Mouse (Mus musculus): ENCODE measurements around the gene Gm10518. TPM values are rescaled to one million over a fixed set of nuclear protein-coding genes. Genes with fewer than 3 reads are reported as not detected.

Gene Gm10518
- polyA plus RNA-seq, 1 experiment from 2014 or later, result not detected

DNA sequence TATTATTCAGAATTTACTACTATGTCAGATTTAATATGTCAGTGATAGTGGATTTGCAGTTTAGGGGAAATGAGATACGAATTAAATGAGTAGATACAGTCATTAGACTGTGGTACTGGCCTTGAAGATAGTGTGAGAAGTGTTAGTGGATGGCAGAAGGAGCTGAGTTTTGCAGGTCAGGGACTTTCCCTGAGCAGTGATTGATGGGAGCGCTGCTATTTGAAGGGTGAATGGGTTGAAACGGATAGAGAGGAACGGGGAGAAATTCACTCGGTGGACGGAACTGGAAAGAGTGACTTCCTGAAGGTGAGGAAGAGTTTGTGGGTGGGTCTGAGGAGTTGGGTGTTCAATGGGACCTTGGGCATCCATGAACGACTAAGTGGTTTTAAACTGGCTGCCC lies 44.0 kb downstream of the Gm10518 start:
- TF ChIP-seq CTCF (IDR thresholded peaks at IDR 0.05; ENCODE audit: low read depth), result no peak
- H3K9me3 ChIP-seq (ENCODE audit: low read depth, low read length), result no peaks in the 10 kb centered on the region
- H3K4me3 ChIP-seq (ENCODE audit: low read depth, low read length), result no peak overlapping the region
- no peaks in the 10 kb centered on the region for H3K4me1 ChIP-seq (ENCODE audit: insufficient read depth)
- no peaks in the 10 kb centered on the region for H3K36me3 ChIP-seq (ENCODE audit: insufficient read depth)
- no peaks in the 10 kb centered on the region for H3K27me3 ChIP-seq (ENCODE audit: insufficient read depth, low read length)
- peak overlapping the region; percentile 71 for H3K4me2 ChIP-seq
- ATAC-seq (ENCODE audit: insufficient read depth) (no peak), DNase-seq (no peak)
- 35% methylated on average over 7 of the region's 7 CpGs for WGBS
- no peak overlapping the region for H3K9ac ChIP-seq
- H3K27ac ChIP-seq (ENCODE audit: low read depth), result no peak overlapping the region

DNA sequence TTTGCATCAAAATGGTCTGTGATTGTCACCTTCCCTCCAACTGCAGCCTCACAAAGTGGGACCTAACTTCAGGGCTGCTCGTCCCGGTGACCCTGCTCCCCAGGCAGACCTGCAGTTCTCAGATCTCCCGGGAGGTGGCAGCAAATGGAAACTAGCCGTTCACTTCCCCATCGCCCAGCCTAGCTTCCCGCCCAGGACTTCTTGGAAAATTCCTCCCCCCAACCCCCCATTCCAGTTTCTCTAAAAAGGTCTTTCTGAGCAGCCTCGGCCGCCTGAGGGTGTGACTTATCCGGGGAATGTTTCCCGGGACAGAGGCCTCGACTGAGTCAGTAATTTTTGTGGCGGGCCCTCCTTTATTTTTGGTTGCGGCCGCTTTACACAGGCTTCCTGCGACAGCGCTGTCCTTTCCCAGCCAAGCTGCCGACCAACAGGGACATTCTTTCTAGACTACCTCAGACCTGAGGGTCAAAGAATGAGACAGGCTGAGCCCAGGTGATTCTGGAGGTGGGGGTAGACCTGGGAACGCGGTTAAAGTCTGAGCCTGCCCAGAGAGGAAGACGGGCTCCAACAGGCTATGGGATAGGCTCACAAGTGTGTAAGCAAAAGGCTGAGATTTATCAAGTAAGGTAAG lies 44.7 kb downstream of the Gm10518 start:
- peak; percentile 90 for TF ChIP-seq CTCF (IDR thresholded peaks at IDR 0.05; ENCODE audit: low read depth)
- no peaks in the 10 kb centered on the region for H3K4me1 ChIP-seq (ENCODE audit: insufficient read depth)
- H3K9ac ChIP-seq, result peak overlapping the region; percentile 66
- H3K36me3 ChIP-seq (ENCODE audit: insufficient read depth), result no peaks in the 10 kb centered on the region
- ATAC-seq (ENCODE audit: insufficient read depth) (peak; percentile 69), DNase-seq (peak; percentile 94)
- H3K4me3 ChIP-seq (ENCODE audit: low read depth, low read length), result peak overlapping the region; percentile 35
- H3K27me3 ChIP-seq (ENCODE audit: insufficient read depth, low read length), result no peaks in the 10 kb centered on the region
- peak overlapping the region; percentile 71 for H3K4me2 ChIP-seq
- H3K27ac ChIP-seq (ENCODE audit: low read depth), result peak overlapping the region; percentile 63; the same call in 1 of the 2 replicates
- no peaks in the 10 kb centered on the region for H3K9me3 ChIP-seq (ENCODE audit: low read depth, low read length)
- WGBS, result 2% methylated on average over 20 of the region's 20 CpGs

DNA sequence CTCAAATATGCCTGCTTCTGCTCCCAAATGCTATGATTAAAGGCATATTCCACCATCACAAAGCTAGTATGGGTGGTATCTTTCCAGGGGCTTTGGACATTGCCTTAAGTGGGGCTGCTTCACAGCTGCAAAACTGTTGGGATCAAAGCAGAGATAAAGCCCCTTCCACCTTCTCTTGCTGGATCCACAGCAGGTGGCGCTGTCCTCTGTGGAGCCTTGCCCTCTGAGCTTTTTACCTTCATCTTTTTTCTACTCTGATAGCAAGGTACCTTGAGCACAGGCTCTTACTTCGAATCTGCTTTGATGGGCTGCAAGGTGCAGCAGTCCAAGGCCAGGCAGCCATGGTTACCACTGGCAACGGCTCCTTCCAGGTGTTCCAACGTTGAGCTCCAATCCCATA lies 50.2 kb downstream of the Gm10518 start:
- Histone ChIP-seq H3K4me2 (no peak overlapping the region), H3K36me3 (ENCODE audit: insufficient read depth) (no peaks in the 10 kb centered on the region), H3K27ac (ENCODE audit: low read depth) (no peak overlapping the region), H3K4me1 (ENCODE audit: insufficient read depth) (no peaks in the 10 kb centered on the region), H3K9me3 (ENCODE audit: low read depth, low read length) (no peaks in the 10 kb centered on the region), H3K27me3 (ENCODE audit: insufficient read depth, low read length) (no peaks in the 10 kb centered on the region), H3K4me3 (ENCODE audit: low read depth, low read length) (no peak overlapping the region), H3K9ac (no peak overlapping the region)
- no peak for ATAC-seq (ENCODE audit: insufficient read depth)
- 32% methylated on average over 4 of the region's 4 CpGs for WGBS
- peak; percentile 71 for TF ChIP-seq CTCF (IDR thresholded peaks at IDR 0.05; ENCODE audit: low read depth)
- peak; percentile 47 for DNase-seq

Other genes starting within 250 kb of the Gm10518 start
- 69.9 and 71.3 TPM in 2 replicates for gene Sccpdh, start 135.2 kb upstream of the Gm10518 start, polyA plus RNA-seq (2014; fragmentation: Nextera tagmentation; extraction: Ambion mirVana)
- not detected in 2 replicates for gene Kif28, start 58.1 kb upstream of the Gm10518 start, polyA plus RNA-seq (2014; fragmentation: Nextera tagmentation; extraction: Ambion mirVana)
- 35.5 and 36.6 TPM in 2 replicates for gene Ahctf1, start 304 bp downstream of the Gm10518 start, polyA plus RNA-seq (2014; fragmentation: Nextera tagmentation; extraction: Ambion mirVana)
- gene Cdc42bpa, start 157.1 kb downstream of the Gm10518 start, polyA plus RNA-seq (2014; fragmentation: Nextera tagmentation; extraction: Ambion mirVana), result 14.9 and 15.4 TPM in 2 replicates